Mouse (Mus musculus) monocyte, adult 5-6 weeks (primary cell): Measurements from ENCODE around the gene Sox12. TPM values are rescaled to one million over a fixed set of nuclear protein-coding genes. Genes with fewer than 3 reads are reported as not detected.
"Not testable (repeated sequence)": the region's sequence is repeated elsewhere in the genome, so short reads cannot be mapped to it uniquely, and the experiment has no call there.

Experiments used
- ATAC-seq: fragments of 153-309, 156-312 bp; replicated peaks from 2 replicates; pipeline ENCODE4 v1.8.0; 2017; ENCODE audit warnings: mild to moderate bottlenecking; ENCODE audit not compliant: low TSS enrichment, insufficient number of reproducible peaks, severe bottlenecking, poor library complexity, low FRiP score
- total RNA-seq: library from RNA; stranded (forward); fragments of 200-1000, 200-491, 200-594 nt; gene quantifications from 3 replicates; pipeline ENCODE4 v1.2.3, GENCODE M21; 2017

The Sox12 gene
- total RNA-seq = 0.10 to 0.43 TPM in 2 of 3 replicates, not detected in the other

DNA sequence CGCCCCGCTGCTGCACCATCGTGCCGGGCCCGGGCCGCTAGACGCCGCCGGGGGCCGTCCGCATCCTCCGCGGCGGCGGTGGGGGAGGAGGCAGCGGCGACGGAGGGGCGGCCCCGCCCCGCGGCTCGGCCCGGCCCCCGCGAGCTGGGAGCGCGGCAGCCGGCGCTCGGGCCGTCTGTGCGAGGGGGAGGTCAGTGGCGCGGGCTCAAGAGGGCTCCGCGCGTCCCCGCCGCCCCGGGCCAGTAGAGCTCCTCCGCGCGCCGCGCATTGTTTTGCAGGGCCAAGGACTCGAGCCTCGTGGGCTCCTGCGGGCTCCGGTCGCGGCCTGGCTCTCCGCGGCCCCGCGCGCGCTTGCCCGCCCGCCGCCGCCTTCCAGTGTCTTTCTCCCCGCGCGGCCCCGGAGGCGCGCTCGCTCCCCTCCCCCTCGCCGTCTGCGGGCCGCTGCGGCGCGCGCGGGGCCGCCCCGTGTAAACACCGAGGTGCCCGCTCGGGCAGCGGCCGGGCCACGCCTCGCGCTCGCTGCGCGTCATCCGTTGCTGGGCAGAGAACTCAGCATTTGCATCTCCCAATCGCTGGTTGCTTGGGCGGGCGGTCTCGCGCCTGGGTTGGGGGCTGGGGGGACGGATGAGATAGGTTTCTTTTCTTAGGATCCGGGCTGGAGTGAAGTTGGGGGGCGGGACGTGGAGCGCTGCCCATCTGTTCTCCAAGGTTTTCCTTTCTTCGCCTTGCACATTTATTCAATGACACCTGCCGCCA, at the start of gene Sox12:
Gene Sox12, minus strand, starts transcription at position 384 of the 756 bp plus-strand sequence.
- 0 out of 2 replicates have a peak, but pooled peaks have one; percentile 29 for ATAC-seq

DNA sequence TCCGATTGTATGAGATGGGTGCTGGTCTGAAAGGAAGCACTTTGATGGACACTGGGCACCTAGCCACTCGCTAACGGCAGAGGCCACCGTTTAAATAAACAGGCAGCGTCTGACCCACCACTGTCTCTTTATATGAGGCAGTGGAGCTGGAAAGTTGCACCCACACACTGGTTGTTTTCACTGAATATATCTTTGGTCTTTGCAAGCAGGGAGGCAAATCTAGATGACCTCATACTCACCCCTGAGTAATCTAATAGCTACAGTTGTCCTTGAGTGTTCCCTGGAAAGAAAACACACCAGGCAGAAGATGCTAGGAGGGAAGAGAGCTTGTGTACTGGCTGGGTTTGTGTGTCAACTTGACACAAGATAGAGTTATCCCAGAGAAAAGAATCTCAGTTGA, 49.6 kb upstream of the Sox12 start:
- no peak for ATAC-seq

DNA sequence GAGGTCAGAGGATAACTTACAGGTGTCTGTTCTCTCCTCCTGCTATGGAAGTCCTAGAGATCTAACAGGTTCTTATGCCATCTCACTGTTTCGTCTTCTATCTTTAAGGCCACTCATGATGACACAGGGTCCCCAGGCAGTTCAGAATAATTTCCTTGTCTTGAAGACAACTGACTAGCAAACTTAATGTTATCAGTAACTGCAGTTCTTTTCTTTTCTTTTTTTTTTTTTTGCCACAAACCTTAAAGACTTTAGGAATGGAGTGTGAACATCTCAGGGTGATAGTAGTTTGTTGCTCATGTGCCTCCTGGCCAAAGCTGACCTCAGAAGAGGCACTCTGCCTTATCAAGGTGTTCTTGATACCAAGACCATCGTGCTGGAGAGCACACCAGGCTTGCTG, 48.8 kb upstream of the Sox12 start:
- ATAC-seq = no peak

GRCm38 (mm10) chr2:152443281-152443680, 45.4 kb upstream of the Sox12 start:
- no peak for ATAC-seq

- ATAC-seq = no peak
Measured at GRCm38 (mm10) chr2:152442322-152442721, 44.5 kb upstream of the Sox12 start.

DNA sequence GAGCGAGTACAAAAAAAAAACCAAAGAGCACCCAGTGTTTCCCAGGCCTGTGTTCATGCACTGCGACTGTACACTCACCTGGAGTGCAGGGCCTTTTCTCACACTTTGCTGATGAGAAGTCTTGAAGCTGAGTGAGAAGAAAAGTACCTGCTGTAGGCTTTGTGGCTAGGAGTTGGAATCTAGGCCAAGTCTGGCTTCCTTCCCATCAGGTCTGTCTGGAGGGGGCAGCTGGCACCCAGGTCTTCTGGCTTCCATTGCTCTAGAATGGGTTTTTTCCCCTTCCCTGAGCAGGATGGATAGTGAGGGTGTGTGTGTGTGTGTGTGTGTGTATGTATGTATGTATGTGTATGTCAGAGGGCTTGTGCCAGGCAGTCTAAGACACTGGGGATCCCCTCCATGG, 42.0 kb upstream of the Sox12 start:
- ATAC-seq = no peak

DNA sequence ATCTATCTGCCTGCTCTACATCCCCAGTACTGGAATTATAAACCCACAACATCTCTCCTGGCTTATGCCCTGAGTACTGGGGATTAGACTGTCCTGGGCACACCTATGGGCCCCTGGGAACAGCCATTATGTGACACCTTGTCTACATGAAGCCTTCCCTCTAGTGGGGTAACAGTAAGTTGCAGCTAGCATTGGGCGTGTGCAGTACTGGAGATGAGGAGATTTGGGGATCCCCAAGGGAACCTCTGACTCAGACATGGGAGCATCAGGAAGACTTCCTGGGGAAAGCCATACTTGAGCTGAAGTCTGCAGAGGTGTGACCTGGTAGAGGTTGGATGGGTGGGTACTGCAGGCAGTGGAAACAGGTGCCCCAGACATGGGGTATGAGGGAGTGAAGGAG, 41.1 kb upstream of the Sox12 start:
- ATAC-seq = no peak

- ATAC-seq = peak; percentile 73
Measured at GRCm38 (mm10) chr2:152436983-152437860, 39.4 kb upstream of the Sox12 start.

DNA sequence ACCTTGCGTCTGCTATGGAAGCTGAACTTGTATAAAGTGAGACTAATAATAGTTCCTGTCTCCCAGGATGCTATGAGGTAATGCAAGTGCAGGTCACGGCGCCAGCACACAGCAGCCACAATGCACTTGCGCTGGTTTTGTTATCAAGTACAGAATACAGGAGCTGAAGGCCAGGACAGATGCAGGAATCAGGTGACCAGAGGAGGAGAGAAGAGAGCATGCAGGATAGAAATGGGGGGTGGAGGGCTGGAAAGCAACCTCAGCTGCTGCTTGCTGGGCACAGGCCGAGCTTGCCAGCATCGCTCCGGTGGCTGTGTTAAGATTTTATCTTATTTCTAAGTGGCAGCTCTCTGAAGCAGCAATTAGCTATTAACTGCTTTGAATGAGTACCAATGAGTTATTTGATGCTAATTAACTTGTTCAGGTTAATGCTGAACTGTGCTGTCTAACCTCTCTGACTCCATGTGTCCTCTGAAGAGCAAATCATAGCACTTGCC, 38.6 kb upstream of the Sox12 start:
- no peak for ATAC-seq

GRCm38 (mm10) chr2:152428481-152428880, 30.6 kb upstream of the Sox12 start:
- ATAC-seq = not testable (repeated sequence)

DNA sequence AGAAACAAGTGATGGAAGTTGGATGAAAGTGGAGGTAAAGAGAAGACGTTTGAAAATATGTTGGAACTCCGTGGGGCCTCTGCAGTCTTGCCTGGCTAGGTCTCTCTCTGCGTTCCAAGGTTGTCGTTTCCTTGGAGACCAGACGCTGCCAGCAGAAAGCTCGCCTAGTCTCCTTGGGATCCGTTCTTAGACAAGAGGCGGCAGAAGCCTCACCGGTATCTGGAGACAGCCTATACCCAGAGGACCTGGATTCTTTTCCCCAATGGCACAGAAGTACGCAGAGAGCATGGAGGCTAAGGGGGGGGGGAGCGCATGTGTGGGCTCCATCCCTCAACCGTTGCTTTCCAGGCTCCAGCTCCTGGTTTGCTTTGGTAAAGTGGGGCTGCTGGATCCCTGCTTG, 29.6 kb upstream of the Sox12 start:
- ATAC-seq = no peak

DNA sequence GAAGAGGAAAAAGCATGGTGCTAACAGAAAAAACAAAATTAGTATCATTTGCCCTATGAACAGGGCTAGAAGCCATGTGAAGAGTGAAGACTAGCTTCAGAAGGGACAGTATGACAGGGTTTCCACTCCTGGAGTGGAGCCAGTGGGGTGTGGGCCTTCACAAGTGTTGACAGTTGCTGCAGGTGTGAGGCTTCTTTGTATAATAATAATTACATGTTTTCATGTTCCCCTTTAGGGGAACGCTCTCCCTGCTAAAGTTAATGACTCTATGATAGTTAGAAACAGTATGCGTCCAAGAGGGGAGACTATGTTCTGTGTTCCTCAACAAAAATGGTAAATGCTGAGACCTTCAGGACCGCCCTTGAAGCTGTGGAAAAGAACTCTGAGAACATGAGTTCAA, 17.9 kb upstream of the Sox12 start:
- ATAC-seq = no peak

GRCm38 (mm10) chr2:152415287-152415686, 17.4 kb upstream of the Sox12 start, which contains the start of gene 6820408C15Rik:
Gene 6820408C15Rik (plus strand): TSS chr2:152415587.
- ATAC-seq = no peak

- ATAC-seq = peak; percentile 34; the same call in 1 of the 2 replicates
Measured at GRCm38 (mm10) chr2:152414591-152415165, 16.8 kb upstream of the Sox12 start, which contains the start of gene Zcchc3. Gene Zcchc3 (minus strand): TSS chr2:152415027.

DNA sequence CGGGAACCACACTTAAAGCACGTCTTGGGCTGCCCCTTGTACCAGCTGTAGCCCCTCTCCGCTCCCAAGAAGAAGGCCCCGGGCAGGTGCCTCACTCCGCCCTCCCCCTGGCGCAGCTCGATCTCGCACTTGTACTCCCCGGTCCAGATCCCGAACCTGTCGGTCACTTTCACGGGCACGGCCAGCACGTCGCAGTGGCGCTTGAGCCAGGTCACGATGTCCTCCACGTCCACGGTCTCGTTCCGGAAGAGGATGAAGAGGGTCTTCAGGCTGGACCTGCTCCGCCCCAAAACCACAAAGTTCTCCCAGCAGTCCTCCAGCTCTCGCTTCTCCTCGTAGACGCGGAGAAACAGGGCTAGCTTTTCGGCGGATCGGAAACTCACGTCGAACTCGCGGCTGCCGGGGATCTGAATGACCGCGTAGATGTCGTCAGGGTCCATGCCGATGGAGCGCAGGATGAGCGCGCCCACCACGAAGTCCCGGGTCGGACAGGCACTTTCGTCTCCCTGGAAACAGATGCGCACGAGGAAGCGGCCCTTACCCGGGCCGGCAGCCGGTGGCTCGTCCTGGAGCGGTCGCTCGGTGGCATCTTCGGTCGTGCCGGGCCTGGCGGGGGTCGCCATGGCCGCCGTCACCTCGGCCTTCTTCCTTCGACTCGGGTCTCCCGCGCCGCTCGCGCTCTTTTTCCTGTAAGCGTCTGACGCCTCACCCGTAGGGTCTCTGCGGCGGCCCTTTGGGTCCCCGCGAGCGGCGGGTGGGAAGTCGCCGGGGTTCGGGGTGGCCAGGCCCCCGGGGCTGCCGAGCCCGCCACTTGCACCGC, 16.1 kb upstream of the Sox12 start:
- 0 out of 2 replicates have a peak, but pooled peaks have one; percentile 23 for ATAC-seq

GRCm38 (mm10) chr2:152413158-152413764, 15.4 kb upstream of the Sox12 start:
- ATAC-seq = peak; percentile 24; the same call in 1 of the 2 replicates

GRCm38 (mm10) chr2:152412526-152413157, 14.8 kb upstream of the Sox12 start:
- ATAC-seq = no peak
